ENCODE assay signal across 9 mouse cellular contexts in genomic region chr13:101729248-101730055, GRCm38 (mm10). TPM values are rescaled to one million over a fixed set of nuclear protein-coding genes. Genes with fewer than 3 reads are reported as not detected.
DNase-seq lines count a peak whose midpoint lies in the region; ATAC-seq and TF ChIP-seq lines count a peak whose summit lies in the region.
"Had no signal": no experiment of that assay in that cellular context is flagged by ENCODE, and none has a peak within 500 bp of the region (broad histone marks: within the 10 kb centered on the region; RNA-seq: fewer than 3 reads in every experiment).

No protein-coding gene starts in this region.

- no peaks in the 10 kb centered on the region for H3K27me3 ChIP-seq in lung, embryonic 15.5 days
- no peaks in the 10 kb centered on the region for H3K27me3 ChIP-seq in embryonic facial prominence, embryonic 14.5 days (replicated peaks; ENCODE audit: control insufficient read depth, insufficient read depth, low read length)
- no peaks in the 10 kb centered on the region for H3K27me3 ChIP-seq in hindbrain, postnatal 0 days (ENCODE audit: insufficient read depth, low read length)

- H3K4me1 ChIP-seq in lung, embryonic 15.5 days, result peaks cover 34% of the 10 kb centered on the region
- peaks cover 46% of the 10 kb centered on the region for H3K4me1 ChIP-seq in embryonic facial prominence, embryonic 14.5 days (ENCODE audit: control insufficient read depth, insufficient read depth, low read length)
- no peaks in the 10 kb centered on the region; the same call in 1 of the 2 replicates for H3K4me1 ChIP-seq in hindbrain, postnatal 0 days (ENCODE audit: insufficient read depth, low read length)

- H3K4me3 ChIP-seq in lung, embryonic 15.5 days, result no peak overlapping the region
- H3K4me3 ChIP-seq in embryonic facial prominence, embryonic 14.5 days (ENCODE audit: low read depth, low read length), result no peak overlapping the region
- H3K4me3 ChIP-seq in hindbrain, postnatal 0 days (ENCODE audit: low read length), result no peak overlapping the region
- H3K4me3 ChIP-seq: left cerebral cortex, adult 2 months had no signal

- peak overlapping the region; percentile 29; the same call in 1 of the 2 replicates for H3K27ac ChIP-seq in lung, embryonic 15.5 days
- peak overlapping the region; percentile 22; the same call in 1 of the 2 replicates for H3K27ac ChIP-seq in embryonic facial prominence, embryonic 14.5 days (replicated peaks; ENCODE audit: low read depth, low read length)
- H3K27ac ChIP-seq in hindbrain, postnatal 0 days, result no peak overlapping the region
- H3K27ac ChIP-seq: left cerebral cortex, adult 2 months had no signal

- no peak for DNase-seq in lung, postnatal 25 days (ENCODE audit: low spot score)
- peak; percentile 75 for DNase-seq in embryonic facial prominence, embryonic 14.5 days (ENCODE audit: low spot score)
- DNase-seq in hindbrain, postnatal 0 days (ENCODE audit: low spot score), result peak; percentile 36
- peak; percentile 47 for DNase-seq in skeletal muscle tissue, adult 2 months (ENCODE audit: low read depth, low spot score)
- DNase-seq in adrenal gland, postnatal 25 days, result no peak
- no peak for DNase-seq in urinary bladder, adult 18-20 months (ENCODE audit: low spot score in 2 of 2)
- DNase-seq: cerebellum, adult 9-10 months had no signal

- ATAC-seq in lung, embryonic 15.5 days (ENCODE audit: borderline replicate concordance, extremely low read depth, low FRiP score, low TSS enrichment), result peak; percentile 13; the same call in 1 of the 2 replicates
- peak; percentile 44; the same call in 1 of the 2 replicates for ATAC-seq in embryonic facial prominence, embryonic 14.5 days (ENCODE audit: low read depth)
- peak; percentile 46; the same call in 1 of the 2 replicates for ATAC-seq in hindbrain, postnatal 0 days

- 74% methylated on average over 4 of the region's 4 CpGs for WGBS in lung, embryonic 15.5 days
- WGBS in embryonic facial prominence, embryonic 14.5 days, result 45% methylated on average over 4 of the region's 4 CpGs
- WGBS in hindbrain, postnatal 0 days, result 63% methylated on average over 4 of the region's 4 CpGs

- H3K9ac ChIP-seq in lung, embryonic 15.5 days, result no peak overlapping the region
- H3K9ac ChIP-seq in embryonic facial prominence, embryonic 14.5 days (ENCODE audit: low read depth, low read length), result no peak overlapping the region
- H3K9ac ChIP-seq in hindbrain, postnatal 0 days (replicated peaks; ENCODE audit: low read length), result no peak overlapping the region

- H3K36me3 ChIP-seq in lung, embryonic 15.5 days, result no peaks in the 10 kb centered on the region
- no peaks in the 10 kb centered on the region for H3K36me3 ChIP-seq in embryonic facial prominence, embryonic 14.5 days (ENCODE audit: control insufficient read depth, insufficient read depth, low read length)
- H3K36me3 ChIP-seq in hindbrain, postnatal 0 days (ENCODE audit: insufficient read depth, low read length), result no peaks in the 10 kb centered on the region

- H3K4me2 ChIP-seq in lung, embryonic 15.5 days, result no peak overlapping the region
- no peak overlapping the region for H3K4me2 ChIP-seq in embryonic facial prominence, embryonic 14.5 days (ENCODE audit: low read depth, low read length)
- no peak overlapping the region for H3K4me2 ChIP-seq in hindbrain, postnatal 0 days (ENCODE audit: low read depth, low read length)

- no peak for TF ChIP-seq CTCF in hindbrain, postnatal 0 days (IDR thresholded peaks at IDR 0.05; ENCODE audit: low read depth)

- H3K9me3 ChIP-seq in lung, embryonic 15.5 days, result no peaks in the 10 kb centered on the region
- H3K9me3 ChIP-seq in embryonic facial prominence, embryonic 14.5 days (ENCODE audit: control insufficient read depth, low read length), result no peaks in the 10 kb centered on the region
- no peaks in the 10 kb centered on the region for H3K9me3 ChIP-seq in hindbrain, postnatal 0 days (ENCODE audit: low read length)

RNA-seq across cellular contexts. Expression of gene Pik3r1, which starts 38.6 kb away (rescaled TPM):
- 22.8 and 28.6 TPM in 2 replicates for polyA plus RNA-seq in lung, embryonic 15.5 days (2015; fragmentation: Nextera tagmentation; extraction: Ambion mirVana)
- 45.9 and 49.1 TPM in 2 replicates for polyA plus RNA-seq in embryonic facial prominence, embryonic 14.5 days (2014; fragmentation: Nextera tagmentation; extraction: Ambion mirVana)
- total RNA-seq in hindbrain, postnatal 0 days (2014; rRNA removed), result 95.6 and 111 TPM in 2 replicates
- polyA plus RNA-seq in hindbrain, postnatal 0 days (2015; fragmentation: Nextera tagmentation; extraction: Ambion mirVana), result 56.2 and 58.1 TPM in 2 replicates
- total RNA-seq in adrenal gland, postnatal 25 days (2021), result 130 and 193 TPM in 2 replicates

Comparison
In these comparisons a context has a peak if more than half of its experiments do, and no peak if none do; other contexts are left out.
1. DNase-seq: peak in embryonic facial prominence, embryonic 14.5 days (single experiment), hindbrain, postnatal 0 days (single experiment) and skeletal muscle tissue, adult 2 months (single experiment); none in lung, postnatal 25 days (single experiment), adrenal gland, postnatal 25 days (single experiment) and urinary bladder, adult 18-20 months (0 of 2).
2. Peak in every context shown above with its lines, with median percentiles within 50 percentile points of each other: ATAC-seq.